Mouse (Mus musculus) v-Abl transformed pro-B cells (cell line): ENCODE data around the gene Gm7102.
"Not testable (repeated sequence)": the region's sequence is repeated elsewhere in the genome, so short reads cannot be mapped to it uniquely, and the experiment has no call there.

ENCODE experiments used
- in situ Hi-C, 2 experiments: fragments of 400-800 bp; cut with MboI; formaldehyde crosslinking; loops; one replicate each; pipeline ENCODE4 v1.15.1; 2025; ENCODE audit not compliant: unreplicated experiment in 2 of 2

Gene Gm7102

GRCm38 (mm10) chr19:61175756-61176324, at the start of gene Gm7102:
TSS of gene Gm7102 (minus strand) at chr19:61176309.
- in situ Hi-C loops, result no loop called here

- in situ Hi-C loops, result loop anchor here in 1 of 2 experiments (5.0 kb wide), 1 partner anchor 37 kb away; no protein-coding TSS in a partner anchor
Observed at GRCm38 (mm10) chr19:61224678-61225525, 48.8 kb upstream of the Gm7102 start.

- in situ Hi-C loops, result loop anchor here in 1 of 2 experiments (5.0 kb wide), 1 partner anchor 38 kb away; no protein-coding TSS in a partner anchor
Observed at GRCm38 (mm10) chr19:61223706-61224328, 47.7 kb upstream of the Gm7102 start.

GRCm38 (mm10) chr19:61207506-61207905, 31.4 kb upstream of the Gm7102 start:
- in situ Hi-C loops, result not testable (repeated sequence)

- in situ Hi-C loops, result loop anchor here in 1 of 2 experiments (5.0 kb wide), 1 partner anchor 62 kb away; no protein-coding TSS in a partner anchor
Observed at GRCm38 (mm10) chr19:61199836-61200235, 23.7 kb upstream of the Gm7102 start.

- in situ Hi-C loops, result loop anchor here in 1 of 2 experiments (5.0 kb wide), 1 partner anchor 63 kb away; no protein-coding TSS in a partner anchor
Observed at GRCm38 (mm10) chr19:61199316-61199715, 23.2 kb upstream of the Gm7102 start.

GRCm38 (mm10) chr19:61183590-61183989, 7.5 kb upstream of the Gm7102 start, which contains the start of gene Gm6020:
TSS of gene Gm6020 (plus strand) at chr19:61183890.
- in situ Hi-C loops, result not testable (repeated sequence)

- in situ Hi-C loops, result no loop called here
Observed at GRCm38 (mm10) chr19:61151701-61152420, 24.2 kb downstream of the Gm7102 start.

GRCm38 (mm10) chr19:61151372-61151700, 24.8 kb downstream of the Gm7102 start:
- in situ Hi-C loops, result no loop called here

GRCm38 (mm10) chr19:61141299-61141698, 34.8 kb downstream of the Gm7102 start:
- in situ Hi-C loops, result no loop called here

GRCm38 (mm10) chr19:61140342-61141206, 35.5 kb downstream of the Gm7102 start, which contains the start of gene Zfp950:
TSS of gene Zfp950 (minus strand) at chr19:61140840.
- in situ Hi-C loops, result no loop called here

- in situ Hi-C loops, result no loop called here
Observed at GRCm38 (mm10) chr19:61138655-61139054, 37.5 kb downstream of the Gm7102 start.

GRCm38 (mm10) chr19:61131096-61131495, 45.0 kb downstream of the Gm7102 start:
- in situ Hi-C loops, result no loop called here
